Mouse (Mus musculus) embryonic facial prominence, embryonic 11.5 days (tissue): ENCODE results near the gene Alyref2. TPM values are rescaled to one million over a fixed set of nuclear protein-coding genes. Genes with fewer than 3 reads are reported as not detected.

Experiments
- polyA plus RNA-seq: library from polyadenylated mRNA; unstranded; fragments of >200 nt; fragmentation: Nextera tagmentation; extraction: Ambion mirVana; gene quantifications from 2 replicates; pipeline ENCODE4 v1.2.1, GENCODE M21; 2014

Alyref2 gene
- polyA plus RNA-seq, 1 experiment from 2014 or later: 10.7 TPM

Other genes with a start within 250 kb of the Alyref2 start
- 56.8 and 60.5 TPM in 2 replicates for gene B4galt3, start 233.2 kb upstream of the Alyref2 start, polyA plus RNA-seq
- 58.3 and 59.8 TPM in 2 replicates for gene Ppox, start 222.3 kb upstream of the Alyref2 start, polyA plus RNA-seq
- 96.1 and 102 TPM in 2 replicates for gene Usp21, start 215.5 kb upstream of the Alyref2 start, polyA plus RNA-seq
- gene Ufc1, start 208.5 kb upstream of the Alyref2 start, polyA plus RNA-seq: 109 and 114 TPM in 2 replicates
- gene Dedd, start 174.3 kb upstream of the Alyref2 start, polyA plus RNA-seq: 51.7 and 56.7 TPM in 2 replicates
- 29.8 and 31.5 TPM in 2 replicates for gene Nit1, start 157.8 kb upstream of the Alyref2 start, polyA plus RNA-seq
- 60.7 and 70.1 TPM in 2 replicates for gene Pfdn2, start 157.8 kb upstream of the Alyref2 start, polyA plus RNA-seq
- gene Klhdc9, start 142.7 kb upstream of the Alyref2 start, polyA plus RNA-seq: 1.2 and 1.4 TPM in 2 replicates
- gene Nectin4, start 133.4 kb upstream of the Alyref2 start, polyA plus RNA-seq: 2.4 and 2.5 TPM in 2 replicates
- 0.39 and 0.52 TPM in 2 replicates for gene Arhgap30, start 114.5 kb upstream of the Alyref2 start, polyA plus RNA-seq
- 101 and 108 TPM in 2 replicates for gene Usf1, start 92.2 kb upstream of the Alyref2 start, polyA plus RNA-seq
- gene Tstd1, start 84.6 kb upstream of the Alyref2 start, polyA plus RNA-seq: 2.2 and 3.2 TPM in 2 replicates
- gene F11r, start 65.9 kb upstream of the Alyref2 start, polyA plus RNA-seq: 21.1 and 23.1 TPM in 2 replicates
- gene Itln1, start 31.8 kb downstream of the Alyref2 start, polyA plus RNA-seq: not detected in 2 replicates
- gene Cd244a, start 55.7 kb downstream of the Alyref2 start, polyA plus RNA-seq: not detected in 2 replicates
- gene Ly9, start 103.9 kb downstream of the Alyref2 start, polyA plus RNA-seq: not detected in 2 replicates
- not detected in 2 replicates for gene Slamf7, start 149.6 kb downstream of the Alyref2 start, polyA plus RNA-seq
- gene Cd48, start 178.5 kb downstream of the Alyref2 start, polyA plus RNA-seq: 0.70 and 1.3 TPM in 2 replicates